Mouse (Mus musculus) forebrain, embryonic 12.5 days (tissue): Measurements from ENCODE around the gene Bend3. TPM values are rescaled to one million over a fixed set of nuclear protein-coding genes. Genes with fewer than 3 reads are reported as not detected.

Experiments
- ATAC-seq: fragments of 200-750 bp; cut with Nextera tagmentation; 2 replicates; pipeline ENCODE4 v1.8.0; 2017; ENCODE audit warnings: moderate TSS enrichment; ENCODE audit not compliant: low FRiP score
- H3K27ac ChIP-seq: fragments of 300-500 bp; sonication (generic); 2 replicates; pipeline ENCODE4 v1.5.1; 2016; ENCODE audit warnings: mild to moderate bottlenecking
- H3K27me3 ChIP-seq: fragments of 300-500 bp; sonication (generic); 2 replicates; pipeline ENCODE4 v1.6.1; 2016; ENCODE audit warnings: mild to moderate bottlenecking
- H3K36me3 ChIP-seq: fragments of 300-500 bp; sonication (generic); replicated peaks from 2 replicates; pipeline ENCODE4 v1.6.1; 2016; ENCODE audit warnings: mild to moderate bottlenecking
- H3K4me1 ChIP-seq: fragments of 300-500 bp; sonication (generic); 2 replicates; pipeline ENCODE4 v1.6.1; 2016
- H3K4me2 ChIP-seq: fragments of 300-500 bp; sonication (generic); 2 replicates; pipeline ENCODE4 v1.6.1; 2016; ENCODE audit warnings: mild to moderate bottlenecking, moderate library complexity
- H3K4me3 ChIP-seq: fragments of 300-500 bp; sonication (generic); replicated peaks from 2 replicates; pipeline ENCODE4 v1.5.1; 2016; ENCODE audit warnings: mild to moderate bottlenecking
- H3K9ac ChIP-seq: fragments of 300-500 bp; sonication (generic); 2 replicates; pipeline ENCODE4 v1.6.1; 2016; ENCODE audit warnings: mild to moderate bottlenecking
- H3K9me3 ChIP-seq: fragments of 300-500 bp; sonication (generic); 2 replicates; pipeline ENCODE4 v1.6.1; 2016
- WGBS: fragments of 180-500 bp; shearing (Covaris S2); methylation state at CpG from one replicate; pipeline ENCODE4 v1.1.7; 2016; 5-methylcytosine and 5-hydroxymethylcytosine counted together
- polyA plus RNA-seq: library from polyadenylated mRNA; unstranded; fragments of >200 nt; fragmentation: Nextera tagmentation; extraction: Ambion mirVana; gene quantifications from 2 replicates; pipeline ENCODE4 v1.2.1, GENCODE M21; 2016

The Bend3 gene
- polyA plus RNA-seq, 1 experiment from 2014 or later: 7.5 TPM

DNA sequence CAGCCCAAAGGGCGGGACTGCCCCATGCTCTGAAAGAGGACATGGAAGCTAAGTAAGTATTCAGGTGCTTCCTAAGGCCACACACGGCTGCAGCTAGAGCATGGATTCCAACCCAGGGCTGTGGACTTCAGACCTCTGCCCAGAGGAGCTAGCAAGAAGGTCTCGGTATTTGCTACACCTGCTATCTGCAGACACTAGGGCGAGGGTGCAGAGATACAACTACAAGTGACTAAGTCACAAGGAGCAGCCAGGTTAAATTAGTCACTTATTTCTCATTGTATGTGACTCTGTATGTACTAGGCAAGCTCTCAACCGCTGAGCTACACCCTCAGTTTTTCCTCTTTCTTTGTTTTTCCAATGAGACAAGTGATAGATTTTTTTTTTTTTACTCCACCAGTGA is 15.8 kb upstream of the Bend3 start:
- Histone ChIP-seq H3K27ac (no peak overlapping the region), H3K9ac (no peak overlapping the region), H3K9me3 (no peaks in the 10 kb centered on the region), H3K4me1 (no peaks in the 10 kb centered on the region), H3K27me3 (no peaks in the 10 kb centered on the region), H3K36me3 (no peaks in the 10 kb centered on the region), H3K4me2 (no peak overlapping the region), H3K4me3 (no peak overlapping the region)
- no peak for ATAC-seq
- WGBS: 86% methylated on average over 5 of the region's 5 CpGs

DNA sequence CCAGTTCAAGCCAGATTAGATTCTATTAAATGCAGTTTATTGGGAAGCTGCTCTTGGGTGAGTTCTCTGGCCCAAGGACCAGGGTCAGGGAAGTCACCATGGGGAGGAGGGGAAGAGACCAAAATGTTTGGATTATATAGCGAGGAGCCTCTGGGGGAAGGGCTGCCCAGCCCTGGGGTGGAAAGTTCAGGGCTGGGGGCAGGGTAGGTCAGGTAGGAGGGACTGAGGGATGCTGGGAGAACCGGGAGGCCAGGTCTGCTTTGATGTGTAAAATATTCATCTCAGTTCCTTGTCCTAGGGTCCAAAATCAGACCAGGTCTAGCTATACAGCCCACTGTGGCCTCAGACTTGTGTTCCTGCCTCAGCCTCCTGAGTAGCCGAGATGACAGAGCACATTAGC is 15.4 kb upstream of the Bend3 start:
- H3K4me3 ChIP-seq: no peak overlapping the region
- no peak overlapping the region for H3K9ac ChIP-seq
- no peaks in the 10 kb centered on the region for H3K4me1 ChIP-seq
- no peaks in the 10 kb centered on the region for H3K27me3 ChIP-seq
- no peak for ATAC-seq
- H3K36me3 ChIP-seq: no peaks in the 10 kb centered on the region
- no peak overlapping the region for H3K4me2 ChIP-seq
- no peaks in the 10 kb centered on the region for H3K9me3 ChIP-seq
- 72% methylated on average over 3 of the region's 3 CpGs for WGBS
- H3K27ac ChIP-seq: no peak overlapping the region

DNA sequence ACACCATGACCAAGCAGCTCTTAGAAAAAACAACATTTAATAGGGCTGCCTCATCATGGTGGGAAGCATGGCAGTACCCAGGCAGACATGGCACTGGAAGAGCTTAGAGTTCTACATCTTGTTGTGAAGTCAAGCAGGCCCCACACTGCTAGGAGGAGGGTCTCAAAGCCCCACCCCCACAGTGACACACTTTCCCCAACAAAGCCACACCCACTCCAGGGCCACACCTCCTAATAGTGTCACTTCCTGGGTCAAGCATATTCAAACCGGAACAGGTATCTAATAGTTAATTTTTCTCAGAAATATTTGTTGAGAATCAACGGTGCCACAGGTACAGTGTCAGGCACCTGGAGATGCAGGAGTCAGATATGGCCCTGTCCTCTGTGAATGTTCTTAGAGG is 12.4 kb upstream of the Bend3 start:
- Histone ChIP-seq H3K4me1 (no peaks in the 10 kb centered on the region), H3K4me2 (no peak overlapping the region), H3K27me3 (no peaks in the 10 kb centered on the region), H3K9ac (no peak overlapping the region), H3K27ac (no peak overlapping the region), H3K9me3 (no peaks in the 10 kb centered on the region), H3K4me3 (no peak overlapping the region), H3K36me3 (no peaks in the 10 kb centered on the region)
- no peak for ATAC-seq
- WGBS: 99% methylated on average over 2 of the region's 2 CpGs

DNA sequence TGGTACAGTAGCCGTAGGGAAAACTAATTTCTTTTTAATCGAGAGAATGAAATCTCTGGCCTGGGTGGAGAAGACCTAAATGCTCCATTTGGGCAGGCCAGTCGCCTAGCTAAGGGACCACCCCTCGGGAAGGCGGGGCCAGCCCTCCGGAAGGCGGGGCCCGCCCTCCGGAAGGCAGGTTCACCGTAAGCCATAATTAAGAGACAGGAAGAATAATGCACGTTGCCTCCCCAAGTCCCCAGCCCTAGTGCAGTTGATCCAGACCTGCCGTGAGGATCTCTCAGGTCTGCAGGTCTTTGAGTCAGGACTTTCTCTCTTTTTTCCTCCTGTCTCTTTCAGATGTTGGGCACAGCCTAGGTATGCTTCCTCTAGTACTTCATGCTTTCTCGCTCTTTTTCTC is 11.0 kb upstream of the Bend3 start:
- WGBS: 53% methylated on average over 13 of the region's 13 CpGs
- no peaks in the 10 kb centered on the region for H3K9me3 ChIP-seq
- H3K27ac ChIP-seq: no peak overlapping the region
- peak overlapping the region; percentile 17; the same call in 1 of the 2 replicates for H3K4me2 ChIP-seq
- no peak overlapping the region for H3K4me3 ChIP-seq
- no peaks in the 10 kb centered on the region for H3K36me3 ChIP-seq
- no peaks in the 10 kb centered on the region for H3K27me3 ChIP-seq
- H3K9ac ChIP-seq: no peak overlapping the region
- ATAC-seq: no peak; the same call in 1 of the 2 replicates
- H3K4me1 ChIP-seq: no peaks in the 10 kb centered on the region

DNA sequence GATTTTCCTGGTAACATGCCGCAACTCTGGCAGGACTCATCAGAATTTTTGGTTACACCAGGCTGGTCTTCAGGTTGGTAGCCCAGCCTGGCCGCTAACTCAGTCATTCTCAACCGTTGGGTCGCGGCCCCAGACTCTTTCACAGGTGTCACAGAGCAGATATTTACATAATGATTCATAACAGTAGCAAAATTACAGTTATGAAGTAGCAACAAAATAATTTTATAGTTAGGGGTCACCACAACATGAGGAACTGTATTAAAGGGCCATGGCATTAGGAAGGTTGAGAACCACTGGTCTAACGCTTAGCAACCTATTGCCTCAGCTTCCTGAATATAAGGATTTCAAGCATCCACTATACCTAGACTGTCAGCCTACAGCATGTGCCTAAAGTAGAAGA is 10.3 kb upstream of the Bend3 start:
- no peaks in the 10 kb centered on the region for H3K9me3 ChIP-seq
- H3K27me3 ChIP-seq: no peaks in the 10 kb centered on the region
- no peaks in the 10 kb centered on the region for H3K4me1 ChIP-seq
- no peak overlapping the region for H3K4me2 ChIP-seq
- H3K9ac ChIP-seq: no peak overlapping the region
- WGBS: 94% methylated on average over 6 of the region's 6 CpGs
- H3K36me3 ChIP-seq: no peaks in the 10 kb centered on the region
- no peak for ATAC-seq
- H3K4me3 ChIP-seq: no peak overlapping the region
- H3K27ac ChIP-seq: no peak overlapping the region

DNA sequence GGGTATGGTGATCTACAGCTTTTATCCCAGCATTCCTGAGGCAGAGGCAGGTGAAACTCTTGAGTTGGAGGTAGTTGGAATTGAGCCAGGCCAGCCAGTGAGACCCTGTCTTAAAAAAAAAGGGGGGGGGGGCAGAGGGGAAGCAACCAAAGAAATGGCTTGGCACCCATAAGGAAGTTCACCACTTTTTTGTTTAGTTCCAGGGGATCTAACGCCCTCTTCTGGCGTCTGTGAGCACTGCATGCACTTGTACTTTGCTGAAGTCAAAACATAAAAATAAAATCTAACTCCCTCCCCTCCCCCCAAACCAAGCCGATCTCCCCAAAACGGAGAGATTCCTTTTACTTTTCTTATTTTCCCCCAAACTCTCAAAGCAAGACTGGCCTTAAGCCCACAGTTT is 3.3 kb upstream of the Bend3 start:
- no peaks in the 10 kb centered on the region for H3K9me3 ChIP-seq
- 61% methylated on average over 4 of the region's 4 CpGs for WGBS

DNA sequence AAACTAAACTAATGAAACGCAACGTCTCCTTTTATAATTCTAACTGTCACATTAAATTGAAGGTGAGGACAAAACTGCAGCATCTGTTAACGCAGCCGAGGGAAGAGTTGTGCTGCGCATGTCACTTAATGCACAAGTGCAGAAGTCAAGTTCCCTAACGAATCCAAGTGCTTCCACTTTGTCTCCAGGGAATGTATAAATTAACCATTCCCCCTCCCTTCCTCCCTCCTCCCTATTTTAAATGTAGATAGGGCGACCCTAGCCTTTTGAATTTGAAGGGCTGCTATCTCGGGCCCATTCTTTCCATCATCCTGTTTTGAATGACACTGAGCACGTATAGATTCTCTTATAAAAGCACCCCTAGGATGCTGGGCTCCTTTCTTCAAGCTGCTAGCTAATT is 1.2 kb upstream of the Bend3 start:
- Histone ChIP-seq H3K4me3 (peak overlapping the region; percentile 85), H3K36me3 (no peaks in the 10 kb centered on the region), H3K27me3 (no peaks in the 10 kb centered on the region), H3K4me2 (peak overlapping the region; percentile 93), H3K27ac (peak overlapping the region; percentile 98), H3K9ac (peak overlapping the region; percentile 29; the same call in 1 of the 2 replicates), H3K4me1 (peaks cover 39% of the 10 kb centered on the region), H3K9me3 (no peaks in the 10 kb centered on the region)
- ATAC-seq: no peak
- 3% methylated on average over 9 of the region's 9 CpGs for WGBS

More for the DNA sequence above, 3.3 kb upstream of the Bend3 start:
- ATAC-seq: no peak
- no peak overlapping the region for H3K27ac ChIP-seq
- H3K4me3 ChIP-seq: no peak overlapping the region
- H3K4me2 ChIP-seq: no peak overlapping the region
- no peaks in the 10 kb centered on the region for H3K36me3 ChIP-seq
- no peaks in the 10 kb centered on the region for H3K27me3 ChIP-seq
- no peak overlapping the region for H3K9ac ChIP-seq
- peaks cover 19% of the 10 kb centered on the region for H3K4me1 ChIP-seq

DNA sequence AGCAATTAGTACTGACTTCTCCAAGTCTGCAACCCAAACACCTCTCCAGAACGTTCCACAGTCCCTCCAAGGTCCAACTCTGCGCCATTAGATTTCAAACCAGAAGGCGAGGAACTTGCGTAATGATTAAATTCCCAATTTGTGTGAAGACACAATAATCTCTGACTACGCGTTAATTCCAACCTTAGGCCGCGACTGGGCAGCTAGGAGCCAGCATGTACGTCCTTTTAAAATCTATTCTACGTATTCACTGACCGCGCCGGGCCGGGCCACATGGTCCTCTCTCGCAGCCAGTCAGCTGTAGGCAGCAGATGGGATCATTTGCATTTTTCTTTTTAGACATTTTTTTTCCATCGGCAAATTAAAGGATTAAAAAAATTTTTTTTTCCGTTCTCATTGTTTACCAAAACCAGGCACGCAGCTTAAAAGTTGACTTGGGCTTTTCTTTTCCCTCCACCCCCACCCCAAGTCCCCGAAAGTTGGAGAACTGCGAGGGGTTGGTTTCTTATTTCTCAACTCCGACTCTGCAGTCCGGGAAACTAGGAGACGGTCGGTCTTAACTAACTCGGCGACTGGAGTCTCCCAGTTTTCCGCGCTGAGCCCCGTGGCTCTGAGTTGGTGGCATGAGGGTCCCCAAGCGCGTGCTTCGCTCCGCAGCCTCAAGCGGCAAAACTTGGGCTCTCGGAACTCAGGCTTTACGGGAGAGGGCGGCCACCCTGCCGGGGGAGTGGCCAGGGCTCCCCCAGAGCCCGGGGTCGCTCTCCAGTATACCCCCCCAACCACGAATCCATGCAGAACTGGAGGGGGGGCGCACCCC is 558 bp upstream of the Bend3 start:
- Histone ChIP-seq H3K27ac (peak overlapping the region; percentile 98), H3K4me3 (peak overlapping the region; percentile 85), H3K27me3 (no peaks in the 10 kb centered on the region), H3K9me3 (no peaks in the 10 kb centered on the region), H3K36me3 (no peaks in the 10 kb centered on the region), H3K4me2 (peak overlapping the region; percentile 93), H3K4me1 (peaks cover 45% of the 10 kb centered on the region), H3K9ac (peak overlapping the region; percentile 97)
- peak; percentile 58 for ATAC-seq
- WGBS: under 1% methylated on average over 42 of the region's 42 CpGs

DNA sequence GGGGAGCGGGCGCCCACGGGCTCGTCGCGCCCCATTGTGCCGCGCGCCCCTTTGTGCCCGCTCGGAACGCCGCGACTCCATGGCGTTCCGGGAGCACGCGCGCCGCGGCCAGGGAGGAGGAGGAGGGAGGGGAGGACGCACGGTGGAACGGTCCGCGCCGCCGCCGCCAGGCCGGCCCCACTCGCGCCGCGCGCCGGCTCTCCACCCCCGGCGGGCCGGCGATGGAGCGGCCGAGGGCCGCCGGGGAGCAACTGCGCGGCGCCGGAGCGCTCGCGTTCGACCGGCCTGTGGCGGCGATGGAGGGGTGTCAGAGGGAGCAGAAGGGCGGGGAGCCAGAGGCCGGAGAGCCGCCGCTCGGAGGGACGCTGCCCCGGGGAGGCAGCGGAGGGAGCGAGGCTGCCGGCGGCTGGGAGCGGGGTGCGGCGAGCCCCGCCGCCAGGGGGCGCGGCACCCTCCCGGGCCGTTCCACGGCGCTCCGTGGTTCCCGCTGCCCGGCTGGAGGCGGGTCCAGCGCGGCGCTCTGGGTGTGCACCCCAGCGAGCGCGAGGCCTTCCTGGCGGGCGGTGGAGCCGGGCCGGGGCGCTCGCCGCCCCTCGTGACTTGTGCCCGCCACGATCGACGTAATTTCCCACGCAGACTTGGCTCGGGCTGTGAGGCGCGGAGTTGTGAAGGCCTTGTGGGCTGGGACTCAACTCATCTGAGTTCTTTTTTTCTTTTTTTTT is 966 bp downstream of the Bend3 start:
- under 1% methylated on average over 85 of the region's 103 CpGs for WGBS
- Histone ChIP-seq H3K27me3 (no peaks in the 10 kb centered on the region), H3K4me1 (peaks cover 52% of the 10 kb centered on the region), H3K27ac (peak overlapping the region; percentile 98), H3K36me3 (no peaks in the 10 kb centered on the region), H3K9ac (peak overlapping the region; percentile 97), H3K9me3 (no peaks in the 10 kb centered on the region), H3K4me3 (peak overlapping the region; percentile 85), H3K4me2 (peak overlapping the region; percentile 93)
- peak; percentile 85 for ATAC-seq

DNA sequence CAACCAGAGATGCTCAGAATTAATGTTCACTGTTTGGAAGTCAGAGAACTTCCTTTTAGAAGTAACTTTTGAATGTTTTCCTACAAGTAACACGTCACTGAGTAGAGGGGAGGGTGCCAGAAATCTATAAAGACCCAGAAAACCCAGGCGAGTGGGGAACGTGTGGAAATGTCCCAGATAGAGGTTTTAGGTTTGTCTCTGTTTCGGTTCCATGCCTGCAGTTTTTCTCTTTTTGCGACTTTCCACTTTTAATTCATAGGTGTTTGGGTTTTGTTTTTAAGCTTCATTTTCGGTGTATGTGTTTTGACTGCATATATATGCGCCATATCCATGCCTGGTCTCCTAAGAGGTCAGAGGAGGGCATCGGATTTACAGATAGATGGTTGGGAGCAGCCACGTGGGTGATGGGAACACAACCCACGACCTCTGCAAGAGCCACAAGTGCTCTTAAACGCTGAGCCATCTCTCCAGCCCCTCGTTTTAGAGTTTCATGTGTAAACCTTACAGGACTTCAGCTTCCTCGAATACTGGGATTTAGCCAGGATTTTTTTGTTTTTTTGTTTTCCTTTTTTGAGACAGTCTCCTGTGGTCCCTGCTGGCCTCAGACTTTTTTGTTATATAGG is 1.7 kb downstream of the Bend3 start:
- H3K4me2 ChIP-seq: peak overlapping the region; percentile 93
- WGBS: 5% methylated on average over 13 of the region's 13 CpGs
- peaks cover 52% of the 10 kb centered on the region for H3K4me1 ChIP-seq
- H3K9me3 ChIP-seq: no peaks in the 10 kb centered on the region
- H3K9ac ChIP-seq: peak overlapping the region; percentile 97
- no peaks in the 10 kb centered on the region for H3K36me3 ChIP-seq
- no peak for ATAC-seq
- peak overlapping the region; percentile 85 for H3K4me3 ChIP-seq
- H3K27me3 ChIP-seq: no peaks in the 10 kb centered on the region
- H3K27ac ChIP-seq: peak overlapping the region; percentile 98

DNA sequence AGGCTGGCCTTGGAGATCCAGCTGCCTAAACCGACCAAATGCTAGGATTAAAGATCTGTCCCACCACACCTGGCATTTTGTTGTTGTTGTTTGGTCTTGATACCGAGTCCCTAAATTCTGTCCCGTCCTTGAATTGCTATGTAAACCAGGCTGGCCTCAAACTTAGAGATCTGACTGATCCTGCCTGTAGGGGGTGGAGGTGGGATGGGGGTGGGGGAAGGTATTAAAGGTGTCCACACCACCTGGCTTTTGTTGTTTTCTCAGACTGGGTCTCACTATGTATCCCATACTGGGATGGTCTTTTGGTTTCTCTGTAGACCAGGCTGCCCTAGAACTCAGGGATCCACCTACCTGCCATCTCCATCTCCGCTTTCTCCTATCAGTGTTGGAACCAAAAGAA is 2.5 kb downstream of the Bend3 start:
- no peak for ATAC-seq
- Histone ChIP-seq H3K36me3 (no peaks in the 10 kb centered on the region), H3K27ac (no peak overlapping the region), H3K4me2 (peak overlapping the region; percentile 93; the same call in 1 of the 2 replicates), H3K4me1 (peaks cover 52% of the 10 kb centered on the region), H3K27me3 (no peaks in the 10 kb centered on the region), H3K9me3 (no peaks in the 10 kb centered on the region), H3K4me3 (no peak overlapping the region), H3K9ac (no peak overlapping the region)
- 35% methylated on average over 4 of the region's 4 CpGs for WGBS

DNA sequence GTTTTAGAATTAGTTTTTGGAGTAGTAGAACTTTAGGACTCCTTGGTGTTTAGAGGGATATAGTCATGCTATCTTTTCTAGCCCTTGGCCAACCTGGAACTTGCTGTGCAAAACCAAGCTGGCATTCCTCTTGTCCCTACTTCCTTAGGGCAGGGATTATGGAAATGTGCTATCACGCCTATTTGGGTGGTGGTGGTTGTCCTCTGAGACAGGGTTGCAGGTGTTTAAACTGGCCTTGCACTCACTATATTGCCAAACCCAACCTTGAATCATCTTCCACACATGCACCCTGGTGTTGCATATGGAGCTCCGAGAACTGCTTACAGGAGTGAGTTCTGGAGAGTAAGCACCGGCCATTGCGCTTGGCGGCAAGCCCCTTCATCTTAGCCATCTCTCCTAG is 3.4 kb downstream of the Bend3 start:
- no peaks in the 10 kb centered on the region for H3K27me3 ChIP-seq
- no peak for ATAC-seq
- H3K9ac ChIP-seq: no peak overlapping the region
- H3K4me2 ChIP-seq: no peak overlapping the region
- H3K4me1 ChIP-seq: peaks cover 46% of the 10 kb centered on the region
- H3K27ac ChIP-seq: no peak overlapping the region
- no peaks in the 10 kb centered on the region for H3K9me3 ChIP-seq
- H3K4me3 ChIP-seq: no peak overlapping the region
- H3K36me3 ChIP-seq: no peaks in the 10 kb centered on the region; the same call in 1 of the 2 replicates
- WGBS: 82% methylated on average over 5 of the region's 5 CpGs
